Mouse (Mus musculus): Measurements from ENCODE around the gene Pla2g2f.

DNA sequence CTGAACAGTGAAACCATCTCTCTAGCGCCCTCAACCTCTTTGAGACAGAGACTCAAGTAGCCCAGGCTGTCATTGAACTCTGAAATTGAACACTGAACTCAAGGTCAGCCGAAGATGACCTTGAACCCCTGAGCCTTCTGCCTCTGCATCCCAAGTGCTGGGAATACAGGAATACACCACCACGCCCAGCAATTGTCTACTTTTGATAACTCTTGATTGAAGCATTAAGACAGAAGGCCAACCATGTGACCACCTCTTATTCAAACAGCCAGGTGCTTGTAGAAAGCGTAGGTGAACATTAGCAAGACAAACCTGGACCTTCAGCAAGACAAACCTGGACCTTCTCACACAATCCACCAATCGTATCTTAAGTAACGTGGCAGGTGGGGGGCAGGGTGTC, 36.9 kb upstream of the Pla2g2f start:
- no peak for TF ChIP-seq POLR2A (IDR thresholded peaks at IDR 0.05; ENCODE audit: low read depth, low read length)
- TF ChIP-seq CTCF (conservative IDR thresholded peaks at IDR 0.05; ENCODE audit: insufficient read depth, insufficient read length, low read depth, low read length), result no peak

Data from kidney, adult 2 months (tissue).